Mouse (Mus musculus) frontal cortex, adult (tissue): Measurements from ENCODE around the gene Slc18b1.
"Not testable (repeated sequence)": the region's sequence is repeated elsewhere in the genome, so short reads cannot be mapped to it uniquely, and the experiment has no call there.

Source experiments
- ATAC-seq: cut with Nextera tagmentation; 2 replicates; pipeline ENCODE4 v1.9.2; 2017; ENCODE audit warnings: mild to moderate bottlenecking, moderate library complexity, mixed read lengths; ENCODE audit not compliant: low TSS enrichment

The Slc18b1 gene

DNA sequence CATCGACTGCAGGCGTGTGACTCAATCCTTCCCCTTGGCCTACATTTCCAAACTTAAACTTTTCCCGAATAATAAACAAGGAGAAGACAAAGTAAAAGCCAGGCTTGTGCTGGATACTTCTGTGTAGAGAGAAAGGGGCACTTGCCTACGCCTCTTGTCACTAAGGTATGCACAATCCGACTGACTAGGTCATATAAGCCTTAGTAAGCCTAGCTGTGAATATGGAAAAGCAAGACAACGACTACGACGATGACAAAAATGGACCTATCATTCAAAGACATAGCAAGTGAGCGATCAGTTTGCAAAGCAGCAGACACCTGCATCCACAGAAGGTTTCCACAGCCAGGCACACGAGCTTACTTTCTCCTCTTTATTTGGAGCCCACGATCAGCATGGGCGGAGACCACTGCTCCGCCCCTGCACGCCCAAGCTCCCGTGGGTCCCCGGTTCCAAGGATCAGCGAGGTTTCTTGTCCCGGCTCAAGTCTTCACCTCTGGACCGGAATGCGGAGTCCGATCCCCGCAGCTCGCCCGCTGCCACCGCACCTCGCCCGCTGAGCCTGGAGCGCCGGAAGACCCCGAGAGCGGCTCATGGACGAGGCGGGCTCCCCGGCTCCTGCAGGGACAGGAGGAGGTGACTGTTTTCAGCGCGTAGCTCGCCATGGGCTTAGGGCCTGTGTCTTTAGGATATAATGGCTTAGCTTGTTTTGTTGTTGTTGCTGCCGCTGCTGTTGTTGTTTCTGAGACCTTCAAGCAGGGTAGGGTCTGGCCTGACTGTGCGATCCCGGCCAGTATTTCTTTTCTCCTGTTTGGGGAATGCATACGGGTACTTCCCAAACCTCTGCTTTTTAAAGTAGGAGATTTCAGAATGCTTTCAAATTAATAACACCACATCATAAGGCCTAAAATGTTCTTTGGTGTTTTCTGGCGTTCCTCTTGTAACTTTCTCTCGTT, at the start of gene Slc18b1:
Gene Slc18b1 (plus strand): TSS at position 436 of the 953 bp plus-strand sequence.
- peak; percentile 78 for ATAC-seq

DNA sequence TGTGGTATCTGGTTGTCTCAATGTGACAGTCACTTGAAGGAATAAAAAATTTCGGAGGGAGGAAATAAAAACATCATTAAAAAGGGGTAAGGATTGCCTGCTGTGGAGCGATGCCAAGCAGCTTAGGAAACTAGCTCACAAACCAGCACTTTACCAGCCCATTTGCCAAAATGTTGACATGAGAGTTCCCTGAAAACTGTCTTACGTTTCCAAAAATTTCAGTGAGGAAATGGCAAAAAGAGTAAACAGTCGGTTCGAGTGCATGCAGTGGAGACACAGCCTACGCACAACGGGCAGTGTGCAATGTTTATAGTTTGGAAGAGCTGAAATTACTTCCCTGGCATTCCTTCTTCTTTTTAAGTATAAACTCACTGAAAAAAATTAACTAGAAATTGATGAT, 42.6 kb upstream of the Slc18b1 start:
- ATAC-seq = no peak

DNA sequence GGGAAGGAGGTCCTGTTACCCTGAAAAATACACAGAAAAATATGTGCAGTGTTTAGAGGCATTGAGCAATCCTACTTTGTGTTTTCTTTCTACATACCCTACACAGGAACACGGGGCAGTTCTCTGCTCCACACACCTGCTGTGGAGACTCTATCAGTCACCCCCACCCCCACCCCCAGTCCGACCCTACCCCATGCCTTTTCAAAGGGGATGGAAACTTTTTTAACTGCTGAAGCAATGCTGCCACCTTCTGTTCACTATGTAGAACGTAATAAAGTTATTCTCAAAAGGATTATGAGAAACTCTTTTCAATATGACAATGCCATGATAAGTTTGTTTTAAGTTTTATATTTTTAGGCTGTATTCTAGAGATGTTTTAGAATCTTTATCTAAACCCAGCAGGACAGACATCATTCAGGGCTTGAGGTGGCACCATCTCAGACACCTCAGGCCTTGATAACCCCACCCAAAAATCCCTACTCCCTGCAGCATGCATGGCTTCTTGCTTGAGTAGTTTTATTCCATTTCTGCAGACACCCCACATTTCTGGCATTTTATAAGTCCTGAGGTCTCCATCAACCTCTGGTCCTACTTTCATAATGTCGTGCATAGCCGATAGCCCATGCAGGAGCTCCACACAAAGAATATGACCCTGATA, 19.4 kb upstream of the Slc18b1 start:
- no peak for ATAC-seq

GRCm38 (mm10) chr10:23780539-23781275, 16.1 kb upstream of the Slc18b1 start:
- 0 out of 2 replicates have a peak, but pooled peaks have one; percentile 32 for ATAC-seq

GRCm38 (mm10) chr10:23781760-23782735, 14.7 kb upstream of the Slc18b1 start:
- no peak for ATAC-seq

GRCm38 (mm10) chr10:23782855-23783492, 13.8 kb upstream of the Slc18b1 start:
- no peak for ATAC-seq

DNA sequence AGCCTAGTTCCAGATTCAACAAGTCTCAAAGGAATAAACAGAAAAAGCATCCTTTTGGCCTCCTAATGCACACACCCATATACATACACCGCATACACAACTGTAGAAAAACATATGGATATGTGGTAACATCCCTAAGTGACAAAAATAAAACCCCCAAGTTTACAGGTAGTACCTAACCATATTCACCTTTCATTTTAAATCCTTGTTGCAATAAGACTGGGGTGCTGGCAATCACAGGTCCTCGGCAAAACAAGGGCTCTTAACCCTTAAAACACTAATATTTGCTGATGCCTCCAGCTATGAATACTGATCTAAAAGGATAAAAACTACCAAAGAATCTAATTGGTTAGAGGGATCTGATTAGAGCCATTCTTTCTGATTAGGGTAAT, 13.3 kb upstream of the Slc18b1 start:
- ATAC-seq = no peak

GRCm38 (mm10) chr10:23784121-23784520, 12.7 kb upstream of the Slc18b1 start:
- no peak for ATAC-seq

- not testable (repeated sequence) for ATAC-seq
Observed at GRCm38 (mm10) chr10:23785599-23785998, 11.2 kb upstream of the Slc18b1 start.

DNA sequence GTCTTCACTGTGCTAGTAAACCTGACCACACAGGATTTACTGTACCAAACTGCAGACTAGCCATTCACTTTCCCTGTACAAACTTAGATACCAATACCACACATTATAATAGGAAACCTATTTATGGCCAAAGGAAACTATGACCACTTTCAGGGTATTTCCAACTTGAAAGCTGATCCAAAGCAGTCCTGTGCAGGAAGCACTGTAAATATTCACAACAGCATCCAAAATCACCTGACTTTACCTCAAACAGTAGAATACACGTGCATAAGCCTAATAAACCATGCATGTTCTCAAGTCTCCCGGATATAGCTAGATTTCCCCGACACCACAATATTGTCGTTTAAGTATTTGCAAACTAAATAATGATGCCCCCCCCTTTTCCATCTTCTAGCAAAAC, 10.7 kb upstream of the Slc18b1 start:
- ATAC-seq = no peak

DNA sequence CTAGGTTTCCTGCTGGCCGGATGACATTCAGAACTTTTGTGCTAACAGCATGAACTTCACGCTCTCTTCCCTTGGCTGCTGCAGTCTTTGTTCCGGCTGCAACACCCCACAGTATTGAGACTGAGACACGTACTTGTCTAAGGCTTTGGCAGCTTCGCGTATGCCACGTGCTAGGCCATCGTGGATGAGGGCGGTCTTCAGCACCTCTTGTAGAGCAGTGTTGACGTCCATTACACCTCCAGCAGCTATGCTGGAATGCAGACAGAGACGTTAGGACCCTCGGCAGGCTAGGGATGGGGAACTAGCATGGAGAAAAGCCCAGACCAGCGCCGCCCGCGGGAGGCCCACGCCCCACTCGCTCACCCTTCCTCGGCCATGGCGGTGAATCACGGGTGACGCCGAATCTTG, 10.2 kb upstream of the Slc18b1 start:
- ATAC-seq = peak; percentile 43; the same call in 1 of the 2 replicates

GRCm38 (mm10) chr10:23787062-23787821, 9.5 kb upstream of the Slc18b1 start, which contains the start of gene Rps12:
Gene Rps12 (minus strand): TSS chr10:23787275.
- ATAC-seq = peak; percentile 98

DNA sequence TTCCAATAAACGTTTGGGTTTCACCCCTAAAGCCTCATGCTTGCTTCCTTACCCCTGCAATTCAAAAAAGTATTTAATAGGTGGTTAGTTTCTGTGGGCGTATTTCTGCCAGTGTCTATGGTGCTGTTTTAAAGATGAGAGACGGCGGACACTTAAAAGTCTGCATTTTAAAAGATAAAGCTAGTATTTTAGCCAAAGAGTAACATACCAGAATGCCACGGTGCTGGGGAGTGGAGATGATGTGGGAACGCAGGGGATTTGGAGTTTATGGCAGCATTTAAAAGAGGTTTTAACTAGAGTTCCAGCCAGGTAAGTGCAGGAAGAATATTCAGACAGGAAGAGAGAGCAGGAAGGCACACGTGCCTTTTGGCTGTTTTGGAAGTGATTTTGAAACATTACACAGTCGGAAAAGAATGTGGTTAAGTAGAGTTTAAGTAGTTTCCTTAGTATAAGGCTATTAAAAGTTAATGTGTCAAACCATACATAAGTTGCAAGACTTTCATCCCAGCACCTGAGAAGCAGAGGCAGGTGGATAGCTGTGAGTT, 8.7 kb upstream of the Slc18b1 start:
- ATAC-seq = no peak

GRCm38 (mm10) chr10:23795871-23796520, 790 bp upstream of the Slc18b1 start:
- no peak for ATAC-seq

GRCm38 (mm10) chr10:23797606-23798005, 820 bp downstream of the Slc18b1 start:
- no peak for ATAC-seq

DNA sequence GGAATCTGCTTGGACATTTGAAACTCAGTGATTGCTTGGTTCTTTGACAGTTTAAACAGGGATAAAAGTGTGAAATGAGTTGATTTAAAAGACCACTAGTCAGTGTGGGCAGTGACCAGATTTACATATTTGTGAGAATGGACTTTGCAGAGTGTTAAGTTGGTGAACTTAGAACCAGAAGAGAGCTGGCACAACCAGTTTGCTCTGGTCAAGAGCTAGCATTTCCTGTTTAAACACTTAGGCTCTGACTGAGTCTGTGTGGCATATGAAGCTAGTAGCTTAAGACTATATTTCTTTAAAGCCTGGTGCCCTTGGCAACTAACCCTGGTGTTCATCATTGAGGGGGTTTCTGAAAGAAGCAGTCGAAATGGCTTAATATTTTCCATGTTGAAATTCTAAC, 1.4 kb downstream of the Slc18b1 start:
- ATAC-seq = no peak

DNA sequence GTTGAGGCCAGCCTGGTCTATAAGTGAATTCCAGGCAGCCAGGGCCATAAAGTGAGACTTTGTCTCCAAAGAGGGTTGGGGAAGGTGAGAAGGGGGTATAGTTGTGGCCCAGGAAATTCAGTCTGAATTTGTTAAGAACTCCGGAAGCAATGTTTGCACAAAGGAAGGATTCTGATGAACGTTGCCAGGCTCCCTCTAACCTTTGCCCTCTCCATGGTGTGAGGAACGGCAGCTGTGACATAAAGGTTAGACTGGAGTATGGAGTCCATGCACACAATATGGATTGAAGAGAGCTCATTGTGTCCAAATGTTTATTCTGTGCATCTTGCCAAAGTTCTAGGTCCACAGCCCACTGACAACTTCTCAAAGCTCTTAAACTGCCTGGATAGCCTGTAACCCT, 3.1 kb downstream of the Slc18b1 start:
- ATAC-seq = no peak

DNA sequence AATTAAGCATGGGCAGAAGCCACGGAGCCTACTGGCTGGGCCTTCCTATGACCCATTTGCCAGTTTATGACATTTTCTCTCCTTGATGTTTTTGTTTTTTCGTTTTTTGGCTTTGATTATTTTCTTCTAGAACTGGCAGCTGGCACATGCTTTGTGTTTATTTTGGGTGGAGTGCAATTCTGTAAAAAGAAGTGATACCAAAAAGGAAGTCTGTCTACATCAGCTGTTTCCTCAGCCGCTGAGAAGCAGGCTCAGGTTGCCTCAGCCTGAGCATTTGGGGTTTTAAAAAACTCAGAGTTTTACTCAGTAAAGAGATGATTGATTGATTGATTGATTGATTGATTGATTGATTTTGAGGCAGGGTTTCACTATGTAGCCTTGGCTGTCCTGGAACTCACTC, 6.1 kb downstream of the Slc18b1 start:
- peak; percentile 72 for ATAC-seq

DNA sequence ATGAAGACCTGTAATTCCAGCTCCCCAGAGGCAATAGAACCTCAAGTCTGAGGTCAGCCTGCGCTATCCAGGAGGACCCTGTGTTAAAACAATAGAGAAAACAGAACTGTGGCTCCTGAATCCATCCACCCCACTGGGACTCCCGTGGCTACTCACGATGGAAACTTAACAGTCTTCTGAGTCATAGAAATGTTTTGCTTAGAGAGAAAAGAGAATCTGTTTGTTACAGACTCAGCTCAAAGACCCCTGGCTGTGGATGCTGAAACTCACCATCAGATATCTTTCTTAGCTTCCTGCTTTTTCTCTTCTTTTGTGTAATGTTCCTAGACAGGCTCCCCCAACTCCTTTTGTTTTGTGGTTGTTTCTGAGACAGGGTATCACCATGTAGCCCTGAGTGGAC, 7.9 kb downstream of the Slc18b1 start:
- ATAC-seq = no peak
